Mouse (Mus musculus) ES-E14 (cell line): Measurements from ENCODE around the gene Lmf1. TPM values are rescaled to one million over a fixed set of nuclear protein-coding genes. Genes with fewer than 3 reads are reported as not detected.

Experiments
- DNase-seq: peaks from one replicate; pipeline ENCODE4 v3.0.0-alpha.2; 2013; ENCODE audit warnings: low read depth, low spot score
- H3K27ac ChIP-seq: 2 replicates; pipeline ENCODE4 v1.5.1; 2012; ENCODE audit warnings: low read depth, mild to moderate bottlenecking, low read length, moderate library complexity, mixed read lengths; ENCODE audit not compliant: poor library complexity, insufficient read depth, severe bottlenecking
- H3K36me3 ChIP-seq: 2 replicates; pipeline ENCODE4 v1.6.1; 2012; ENCODE audit warnings: mild to moderate bottlenecking, low read length, moderate library complexity, mixed read lengths; ENCODE audit not compliant: control insufficient read depth, poor library complexity, insufficient read depth, severe bottlenecking
- H3K4me1 ChIP-seq, 2 experiments: fragments of 150-350 bp in 1 of 2; sonication (generic) in 1 of 2; 2 replicates each; pipeline ENCODE4 v1.6.1; 2012; ENCODE audit warnings: low read length in 2 of 2, mild to moderate bottlenecking in 1 of 2, mixed read lengths in 1 of 2; ENCODE audit not compliant: control insufficient read depth in 2 of 2, insufficient read depth in 2 of 2, poor library complexity in 1 of 2
- H3K4me3 ChIP-seq, 2 experiments: fragments of 150-350 bp in 1 of 2; sonication (generic) in 1 of 2; 2 replicates each; pipeline ENCODE4 v1.5.1; 2012; ENCODE audit warnings: low read length in 2 of 2, low read depth in 1 of 2, mild to moderate bottlenecking in 1 of 2, mixed read lengths in 1 of 2; ENCODE audit not compliant: insufficient read depth in 1 of 2, poor library complexity in 1 of 2, severe bottlenecking in 1 of 2
- H3K9ac ChIP-seq: 2 replicates; pipeline ENCODE4 v1.6.1; 2012; ENCODE audit warnings: low read depth, mild to moderate bottlenecking, low read length, mixed read lengths; ENCODE audit not compliant: poor library complexity, insufficient read depth, severe bottlenecking
- H3K9me3 ChIP-seq: fragments of 150-350 bp; sonication (generic); 2 replicates; pipeline ENCODE4 v1.6.1; 2012; ENCODE audit warnings: low read depth, mild to moderate bottlenecking, low read length; ENCODE audit not compliant: control insufficient read depth, insufficient read depth
- CHD2 ChIP-seq: IDR thresholded peaks from 2 replicates; pipeline ENCODE4 v1.6.1; 2014; ENCODE audit warnings: mild to moderate bottlenecking, low read depth, low read length, inconsistent platforms
- HCFC1 ChIP-seq: IDR thresholded peaks from 2 replicates; pipeline ENCODE4 v1.6.1; 2012; ENCODE audit warnings: low read length, inconsistent platforms, borderline replicate concordance; ENCODE audit not compliant: insufficient read depth
- MAFK ChIP-seq: IDR thresholded peaks from 2 replicates; pipeline ENCODE4 v1.6.1; 2014; ENCODE audit warnings: mild to moderate bottlenecking, low read depth, low read length, inconsistent platforms; ENCODE audit not compliant: insufficient read depth
- ZC3H11A ChIP-seq: IDR thresholded peaks from 2 replicates; pipeline ENCODE4 v1.6.1; 2012; ENCODE audit warnings: low read depth, mild to moderate bottlenecking, inconsistent platforms, low read length, borderline replicate concordance
- ZNF384 ChIP-seq: IDR thresholded peaks from 2 replicates; pipeline ENCODE4 v1.6.1; 2012; ENCODE audit warnings: low read depth, low read length, inconsistent platforms
- in situ Hi-C, 2 experiments: fragments of 600-800 bp; cut with MboI; formaldehyde crosslinking; loops; one replicate each; pipeline ENCODE4 v1.15.1; 2025; ENCODE audit warnings: low sequenced_read_pairs in 2 of 2, inconsistent platforms in 1 of 2; ENCODE audit not compliant: unreplicated experiment in 2 of 2
- total RNA-seq: library from RNA; depleted of rRNA; stranded (reverse); fragments of 300-350 nt; gene quantifications from 2 replicates; pipeline ENCODE4 v1.2.3, GENCODE M21; 2012

Gene Lmf1
- total RNA-seq, 1 experiment: 16.6 TPM

DNA sequence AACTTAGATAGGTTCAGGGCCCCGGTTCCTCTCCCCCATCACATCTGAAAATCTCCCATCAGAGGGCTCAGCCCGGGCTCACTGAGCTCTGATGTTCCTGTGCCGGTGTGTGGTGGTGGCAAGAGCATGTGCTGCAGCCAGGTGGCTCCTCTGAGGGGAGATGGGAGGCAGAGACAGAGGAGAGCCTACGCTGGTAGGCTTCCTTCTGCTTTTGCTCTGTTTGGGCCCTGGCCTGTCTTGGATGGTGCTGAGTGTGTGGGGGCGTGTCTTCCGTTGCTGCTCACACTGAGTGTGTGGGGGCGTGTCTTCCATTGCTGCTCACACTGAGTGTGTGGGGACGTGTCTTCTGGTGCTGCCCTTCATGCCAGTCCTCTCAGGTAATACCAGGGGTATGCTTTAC, 23.5 kb downstream of the Lmf1 start:
- no peaks in the 10 kb centered on the region for H3K9me3 ChIP-seq
- DNase-seq: no peak
- no peaks in the 10 kb centered on the region for H3K36me3 ChIP-seq
- in situ Hi-C loops: no loop called here
- peaks cover 0 to 2% of the 10 kb centered on the region in 2 experiments; a peak in 1 of 4 replicates for H3K4me1 ChIP-seq
- H3K27ac ChIP-seq: no peak overlapping the region
- no peak overlapping the region for H3K9ac ChIP-seq
- TF ChIP-seq ZNF384 (no peak), MAFK (no peak), CHD2 (no peak)
- no peak overlapping the region for H3K4me3 ChIP-seq

GRCm38 (mm10) chr17:25604234-25604633, 25.3 kb downstream of the Lmf1 start:
- no peak overlapping the region for H3K4me3 ChIP-seq
- TF ChIP-seq ZC3H11A (no peak), ZNF384 (no peak), MAFK (no peak), HCFC1 (no peak), CHD2 (no peak)
- 0 out of 2 replicates have a peak, but pooled peaks cover 2% of the 10 kb centered on the region for H3K36me3 ChIP-seq
- no peak for DNase-seq
- no peak overlapping the region for H3K9ac ChIP-seq
- in situ Hi-C loops: no loop called here
- H3K9me3 ChIP-seq: no peaks in the 10 kb centered on the region
- peaks cover 0 to 2% of the 10 kb centered on the region in 2 experiments; a peak in 1 of 4 replicates for H3K4me1 ChIP-seq
- no peak overlapping the region for H3K27ac ChIP-seq

GRCm38 (mm10) chr17:25608137-25608785, 29.4 kb downstream of the Lmf1 start:
- no peak overlapping the region; the same call in 1 of the 2 replicates for H3K27ac ChIP-seq
- no peak overlapping the region for H3K4me3 ChIP-seq
- TF ChIP-seq HCFC1 (no peak), MAFK (no peak)
- H3K9me3 ChIP-seq: no peaks in the 10 kb centered on the region
- H3K9ac ChIP-seq: no peak overlapping the region
- in situ Hi-C loops: no loop called here
- peaks cover 0 to 19% of the 10 kb centered on the region in 2 experiments; a peak in 3 of 4 replicates for H3K4me1 ChIP-seq
- DNase-seq: no peak
- H3K36me3 ChIP-seq: 0 out of 2 replicates have a peak, but pooled peaks cover 2% of the 10 kb centered on the region

GRCm38 (mm10) chr17:25608821-25609505, 30.1 kb downstream of the Lmf1 start:
- Histone ChIP-seq H3K36me3 (peaks cover 5% of the 10 kb centered on the region; the same call in 1 of the 2 replicates), H3K9me3 (no peaks in the 10 kb centered on the region), H3K4me1 (peaks cover 1 to 20% of the 10 kb centered on the region in 2 experiments; a peak in 3 of 4 replicates), H3K4me3 (no peak overlapping the region), H3K9ac (no peak overlapping the region), H3K27ac (no peak overlapping the region)
- DNase-seq: no peak
- in situ Hi-C loops: no loop called here
- TF ChIP-seq HCFC1 (no peak), ZC3H11A (no peak), ZNF384 (no peak), MAFK (no peak), CHD2 (no peak)
